Mouse (Mus musculus): ENCODE data around the gene Rps28. TPM values are rescaled to one million over a fixed set of nuclear protein-coding genes. Genes with fewer than 3 reads are reported as not detected.
"Not testable (repeated sequence)": the region's sequence is repeated elsewhere in the genome, so short reads cannot be mapped to it uniquely, and the experiment has no call there.

The Rps28 gene
- polyA plus RNA-seq (2016; fragmentation: Nextera tagmentation; extraction: Ambion mirVana): 689 and 715 TPM in 2 replicates

DNA sequence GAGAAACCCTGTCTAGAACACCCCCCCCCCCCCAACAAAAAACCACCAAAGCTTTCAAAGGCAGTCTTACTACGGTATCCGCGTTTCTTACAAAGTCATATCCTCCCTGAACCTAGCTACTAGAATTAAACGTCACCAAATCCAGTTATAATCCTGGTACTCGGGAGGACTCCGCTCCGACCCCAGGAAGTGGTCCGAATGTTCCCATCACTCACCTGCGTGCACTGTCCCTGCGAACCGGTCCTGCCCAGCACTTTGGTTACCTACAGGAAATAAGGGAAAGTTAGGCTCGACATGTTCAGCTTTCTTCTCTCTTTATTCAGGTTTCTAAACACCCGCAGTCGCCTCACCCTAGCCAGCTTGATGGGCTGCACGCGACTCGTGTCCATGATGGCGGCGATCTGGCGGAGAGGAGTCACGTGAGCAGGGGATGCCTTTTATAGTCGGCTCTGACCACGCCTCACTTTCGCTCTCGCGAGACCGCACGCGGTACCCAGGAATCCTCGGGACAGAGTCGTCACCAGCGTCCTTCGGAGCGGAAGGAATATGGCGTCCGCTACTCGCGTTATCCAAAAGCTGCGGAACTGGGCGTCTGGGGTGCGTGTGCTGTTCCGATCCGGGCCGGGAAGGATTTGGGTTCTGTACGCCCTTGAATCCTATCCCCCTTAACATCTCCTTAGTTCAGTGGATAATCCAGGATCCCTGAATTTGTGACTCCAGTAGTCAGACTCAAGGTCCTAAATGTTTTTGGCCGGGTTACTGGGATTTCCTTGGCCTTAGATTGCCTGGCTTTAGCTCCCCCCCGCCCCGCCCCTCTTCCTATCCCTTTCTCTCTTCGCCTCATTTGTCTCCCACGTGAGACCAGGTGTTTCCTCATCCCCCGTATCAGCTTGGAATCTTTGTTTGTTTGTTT is at the start of gene Rps28, which contains the start of gene Ndufa7:
Gene Rps28 (minus strand): TSS at position 479 of the 913 bp plus-strand sequence.
Gene Ndufa7 (plus strand): TSS at position 489 of the 913 bp plus-strand sequence.
- H3K9ac ChIP-seq: peak within 1 kb of the TSS; percentile 85
- no peaks in the 10 kb centered on the region for H3K27me3 ChIP-seq (replicated peaks)
- peak within 1 kb of the TSS; percentile 82 for H3K4me3 ChIP-seq
- H3K4me2 ChIP-seq: peak within 1 kb of the TSS; percentile 76
- H3K27ac ChIP-seq: peak within 1 kb of the TSS; percentile 79
- H3K36me3 ChIP-seq: peaks cover 62% of the 10 kb centered on the region
- peaks cover 49% of the 10 kb centered on the region for H3K4me1 ChIP-seq
- peak; percentile 88 for ATAC-seq
- WGBS (ENCODE audit: insufficient replicate concordance): under 1% methylated on average over 51 of the region's 51 CpGs
- no peaks in the 10 kb centered on the region for H3K9me3 ChIP-seq (replicated peaks)

DNA sequence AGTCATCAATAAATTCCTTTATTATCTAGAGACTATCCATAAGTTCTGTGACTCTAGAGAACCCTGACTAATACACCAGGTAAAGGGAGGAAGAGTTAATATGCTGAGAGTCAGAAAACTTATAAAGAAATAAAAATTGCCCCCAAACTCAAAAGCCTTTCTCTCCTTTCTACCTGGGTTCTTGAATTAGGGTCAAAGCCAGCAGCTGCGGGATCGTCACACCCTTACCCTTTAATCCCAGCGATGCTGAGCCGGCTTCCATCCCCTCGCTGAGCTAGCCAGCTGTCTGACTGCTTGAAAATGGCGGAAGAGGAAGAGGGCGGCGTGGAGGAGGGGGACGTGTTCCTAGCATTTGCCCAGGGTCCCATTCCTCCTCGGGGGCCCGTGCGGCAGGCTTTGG is 49.2 kb upstream of the Rps28 start, which contains the start of gene Gm7029:
Gene Gm7029 (plus strand): TSS at position 301 of the 400 bp plus-strand sequence.
- not testable (repeated sequence) for H3K27me3 ChIP-seq (replicated peaks); H3K9me3 ChIP-seq (replicated peaks); H3K4me2 ChIP-seq; ATAC-seq; H3K4me1 ChIP-seq; H3K27ac ChIP-seq; H3K9ac ChIP-seq; H3K4me3 ChIP-seq
- peaks cover 39% of the 10 kb centered on the region for H3K36me3 ChIP-seq
- WGBS (ENCODE audit: insufficient replicate concordance): 83% methylated on average over 6 of the region's 12 CpGs

DNA sequence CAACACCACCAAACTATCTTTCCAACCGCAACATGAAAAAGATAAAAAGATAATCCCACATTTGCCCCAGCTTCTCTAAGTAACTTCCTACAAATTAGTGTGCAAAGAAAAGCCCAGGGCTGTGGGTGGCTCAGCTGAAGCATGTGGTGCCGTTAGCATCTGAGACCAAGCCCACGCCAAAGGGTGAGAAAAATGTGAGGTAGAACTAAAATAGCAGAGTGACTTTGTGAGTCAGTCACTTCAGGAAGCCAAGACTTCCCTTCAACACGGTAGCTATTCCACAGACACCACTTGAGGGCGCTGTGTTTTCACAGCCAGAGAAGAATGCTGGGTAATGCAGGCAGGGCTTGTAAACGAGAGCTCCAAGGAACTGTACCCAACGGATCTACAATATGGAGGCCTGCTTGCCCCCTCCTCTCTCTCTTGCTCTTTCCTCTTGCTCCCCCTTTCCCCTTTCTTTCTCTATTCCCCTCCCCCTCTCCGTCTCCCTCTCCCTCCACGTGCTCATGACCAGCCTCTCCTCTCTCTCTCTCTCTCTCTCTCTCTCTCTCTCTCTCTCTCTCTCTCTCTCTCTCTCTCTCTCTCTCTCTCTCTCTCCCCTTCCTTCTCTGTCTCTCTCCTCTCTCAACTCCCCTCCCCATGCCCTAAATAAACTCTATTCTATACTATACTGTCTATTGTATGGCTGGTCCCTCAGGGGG is 41.1 kb upstream of the Rps28 start:
- no peaks in the 10 kb centered on the region for H3K27me3 ChIP-seq (replicated peaks)
- no peak overlapping the region for H3K27ac ChIP-seq
- H3K36me3 ChIP-seq: no peaks in the 10 kb centered on the region
- peak overlapping the region; percentile 47 for H3K4me2 ChIP-seq
- peak; percentile 40; the same call in 1 of the 2 replicates for ATAC-seq
- 13% methylated on average over 9 of the region's 9 CpGs for WGBS (ENCODE audit: insufficient replicate concordance)
- H3K4me1 ChIP-seq: peaks cover 9% of the 10 kb centered on the region
- no peaks in the 10 kb centered on the region for H3K9me3 ChIP-seq (replicated peaks)
- H3K9ac ChIP-seq: no peak overlapping the region
- 0 out of 2 replicates have a peak overlapping the region, but pooled peaks have one; percentile 2 for H3K4me3 ChIP-seq

DNA sequence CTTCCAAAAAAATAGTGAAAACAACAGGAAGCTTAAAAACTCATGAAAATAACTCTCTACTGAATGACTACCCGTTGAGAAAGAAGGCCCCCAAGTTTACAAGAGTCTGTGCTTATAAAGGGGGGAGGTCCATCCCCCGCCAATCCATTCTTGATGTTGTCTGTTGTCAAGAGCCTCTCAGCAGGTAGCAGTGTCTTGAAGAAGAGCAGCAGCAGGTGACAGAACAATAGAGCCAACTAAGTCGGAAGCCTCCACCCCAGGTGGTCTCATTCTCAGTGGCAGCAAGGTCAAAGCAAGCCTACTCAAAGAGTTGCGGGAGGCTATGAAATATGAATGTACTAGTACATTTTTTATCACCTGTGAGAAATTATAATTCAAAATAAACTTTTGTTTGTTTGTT is 33.5 kb upstream of the Rps28 start:
- no peaks in the 10 kb centered on the region for H3K4me1 ChIP-seq
- H3K36me3 ChIP-seq: no peaks in the 10 kb centered on the region
- no peak overlapping the region for H3K4me3 ChIP-seq
- no peak overlapping the region for H3K4me2 ChIP-seq
- no peak overlapping the region for H3K27ac ChIP-seq
- peaks cover 6% of the 10 kb centered on the region; the same call in 1 of the 2 replicates for H3K9me3 ChIP-seq (replicated peaks)
- ATAC-seq: no peak
- 73% methylated on average over 4 of the region's 4 CpGs for WGBS (ENCODE audit: insufficient replicate concordance)
- no peak overlapping the region for H3K9ac ChIP-seq
- no peaks in the 10 kb centered on the region for H3K27me3 ChIP-seq (replicated peaks)

DNA sequence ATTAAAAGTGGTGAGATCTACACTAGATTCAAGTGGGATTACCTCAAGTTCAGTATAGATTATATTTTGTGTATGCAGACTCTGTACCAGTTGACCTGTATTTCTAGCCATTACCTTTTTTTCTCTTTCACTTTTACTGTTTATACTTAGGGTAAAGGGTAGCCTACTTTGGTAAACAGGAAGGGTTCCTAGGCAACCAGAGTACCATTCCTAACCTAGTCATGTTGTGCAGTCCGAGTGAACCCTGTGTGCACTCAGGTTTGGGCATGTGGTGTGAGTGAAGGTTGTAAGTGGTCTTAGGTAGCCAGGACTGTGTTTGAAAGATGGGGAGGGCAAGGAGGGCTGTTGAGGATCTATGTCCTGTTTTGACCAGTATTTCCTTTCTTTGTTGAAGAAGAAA is 27.0 kb upstream of the Rps28 start:
- WGBS (ENCODE audit: insufficient replicate concordance): 33% methylated on average over 1 of the region's 1 CpGs
- no peak overlapping the region for H3K4me3 ChIP-seq
- peak; percentile 58 for ATAC-seq
- peaks cover 18% of the 10 kb centered on the region for H3K36me3 ChIP-seq
- H3K9ac ChIP-seq: no peak overlapping the region
- H3K4me1 ChIP-seq: 0 out of 2 replicates have a peak, but pooled peaks cover 2% of the 10 kb centered on the region
- no peaks in the 10 kb centered on the region for H3K9me3 ChIP-seq (replicated peaks)
- H3K27me3 ChIP-seq (replicated peaks): no peaks in the 10 kb centered on the region
- H3K27ac ChIP-seq: no peak overlapping the region
- H3K4me2 ChIP-seq: no peak overlapping the region

DNA sequence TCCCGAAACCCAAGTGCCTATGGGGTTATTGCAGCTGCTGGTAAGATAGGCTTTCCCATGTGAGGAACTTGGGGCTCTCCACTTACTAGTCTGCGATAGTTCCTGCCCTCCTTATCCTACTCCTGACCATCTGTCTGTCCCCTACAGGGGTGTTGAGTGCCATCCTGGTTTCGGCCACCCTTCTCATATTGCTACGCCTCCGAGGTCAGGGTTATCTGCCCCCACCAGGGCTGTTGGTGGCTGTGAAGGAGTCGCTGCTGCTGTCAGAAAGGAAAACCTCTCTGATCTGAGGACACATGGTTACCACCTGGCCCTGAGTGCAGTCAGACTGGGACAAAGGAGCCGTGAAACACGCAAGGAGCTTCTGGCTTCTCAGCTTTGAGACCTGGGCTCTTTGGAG is 23.8 kb upstream of the Rps28 start:
- H3K4me3 ChIP-seq: no peak overlapping the region
- no peak for ATAC-seq
- no peak overlapping the region for H3K4me2 ChIP-seq
- no peak overlapping the region for H3K27ac ChIP-seq
- peaks cover 18% of the 10 kb centered on the region for H3K36me3 ChIP-seq
- WGBS (ENCODE audit: insufficient replicate concordance): 60% methylated on average over 8 of the region's 8 CpGs
- no peak overlapping the region for H3K9ac ChIP-seq
- H3K27me3 ChIP-seq (replicated peaks): no peaks in the 10 kb centered on the region
- no peaks in the 10 kb centered on the region for H3K9me3 ChIP-seq (replicated peaks)
- H3K4me1 ChIP-seq: peaks cover 26% of the 10 kb centered on the region

DNA sequence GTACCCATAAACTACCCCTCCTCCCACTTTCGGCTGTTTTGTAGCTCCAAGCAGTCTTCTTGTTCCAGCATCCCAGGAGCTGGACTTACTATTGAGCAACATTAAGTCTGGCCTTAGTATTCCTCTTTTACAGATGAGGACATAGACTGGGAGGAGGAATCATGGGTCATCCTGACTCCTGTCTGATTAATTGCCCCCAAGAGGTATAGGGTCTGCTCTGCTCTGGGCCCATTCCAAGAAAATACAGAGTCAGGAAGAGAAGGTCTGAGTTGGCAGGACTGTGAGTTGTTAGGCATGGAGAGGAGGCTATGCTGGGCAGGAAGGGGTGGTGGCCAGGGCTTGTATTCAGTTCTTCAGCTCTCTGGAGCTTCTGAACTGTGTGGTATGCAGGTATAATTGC is 19.8 kb upstream of the Rps28 start:
- H3K4me3 ChIP-seq: no peak overlapping the region

DNA sequence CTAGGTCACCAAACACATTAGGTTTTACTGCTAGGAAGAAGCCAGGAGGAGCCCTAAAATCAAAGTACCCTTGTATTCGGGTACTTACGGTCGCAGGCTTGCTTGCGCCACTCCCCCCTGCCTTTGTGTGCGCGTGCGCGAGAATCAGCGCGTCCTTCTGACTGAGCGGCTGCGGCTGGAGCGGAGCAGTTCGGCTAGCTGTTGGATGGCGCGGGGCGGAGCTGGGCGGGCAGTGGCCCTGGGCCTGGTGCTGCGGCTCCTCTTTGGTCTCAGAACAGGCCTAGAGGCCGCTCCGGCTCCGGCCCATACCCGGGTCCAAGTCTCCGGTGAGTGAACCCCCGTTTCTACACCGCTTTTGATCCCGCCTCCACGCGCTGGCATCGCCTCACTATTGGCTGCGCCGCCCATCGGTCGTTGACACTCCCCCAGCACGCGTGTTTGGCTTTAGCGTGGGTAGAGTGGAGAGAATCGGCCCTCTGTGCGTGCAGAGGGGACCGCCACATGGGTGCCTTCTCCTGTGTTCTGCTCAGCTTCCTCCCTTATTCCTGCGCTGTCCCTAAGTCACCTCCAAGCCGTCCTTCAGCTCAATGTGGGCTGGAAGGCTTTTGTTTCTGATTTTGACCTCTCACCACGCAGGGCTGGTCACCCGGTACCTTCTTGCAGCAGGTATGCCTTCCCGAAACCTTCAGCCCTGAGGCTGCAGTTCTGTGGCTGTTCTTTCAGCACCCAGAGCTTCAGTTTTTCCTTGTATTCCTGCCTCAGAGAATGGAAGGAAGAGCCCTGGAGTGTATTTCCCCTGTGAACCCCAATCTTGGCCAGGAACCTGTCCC is 18.8 kb upstream of the Rps28 start, which contains the start of gene Cd320:
Gene Cd320 (plus strand): TSS at position 126 of the 830 bp plus-strand sequence.
- peak within 1 kb of the TSS; percentile 74 for H3K4me3 ChIP-seq
- H3K4me1 ChIP-seq: peaks cover 37% of the 10 kb centered on the region
- H3K27me3 ChIP-seq (replicated peaks): no peaks in the 10 kb centered on the region
- no peaks in the 10 kb centered on the region for H3K9me3 ChIP-seq (replicated peaks)
- H3K9ac ChIP-seq: peak within 1 kb of the TSS; percentile 72
- peak within 1 kb of the TSS; percentile 87 for H3K4me2 ChIP-seq
- H3K36me3 ChIP-seq: peaks cover 22% of the 10 kb centered on the region
- H3K27ac ChIP-seq: no peak within 1 kb of the TSS; the same call in 1 of the 2 replicates
- peak; percentile 88 for ATAC-seq
- WGBS (ENCODE audit: insufficient replicate concordance): under 1% methylated on average over 45 of the region's 45 CpGs

More for the DNA sequence above, 19.8 kb upstream of the Rps28 start:
- no peaks in the 10 kb centered on the region for H3K9me3 ChIP-seq (replicated peaks)
- H3K4me2 ChIP-seq: peak overlapping the region; percentile 87
- H3K4me1 ChIP-seq: peaks cover 37% of the 10 kb centered on the region
- H3K9ac ChIP-seq: no peak overlapping the region
- no peak for ATAC-seq
- H3K36me3 ChIP-seq: peaks cover 16% of the 10 kb centered on the region
- WGBS (ENCODE audit: insufficient replicate concordance): 65% methylated on average over 1 of the region's 1 CpGs
- H3K27ac ChIP-seq: no peak overlapping the region
- no peaks in the 10 kb centered on the region for H3K27me3 ChIP-seq (replicated peaks)

DNA sequence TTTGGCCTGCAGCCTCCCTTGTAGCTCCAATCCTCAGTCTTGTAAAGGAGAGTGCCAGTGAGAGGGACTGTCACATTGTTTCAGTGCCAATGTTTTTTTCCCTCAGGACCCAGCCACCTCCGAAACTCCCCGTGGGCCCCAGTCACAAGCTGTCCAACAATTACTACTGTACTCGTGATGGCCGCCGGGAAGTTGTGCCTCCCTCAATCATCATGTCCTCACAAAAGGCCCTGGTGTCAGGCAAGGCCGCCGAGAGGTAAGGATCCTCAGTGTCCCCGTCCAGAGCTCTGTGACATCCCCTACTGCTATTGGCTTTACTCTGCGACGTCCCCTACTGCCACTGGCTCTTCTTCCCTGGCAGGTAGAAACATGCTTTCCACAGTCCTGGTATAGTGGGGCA is 5.2 kb upstream of the Rps28 start:
- Histone ChIP-seq H3K9me3 (replicated peaks) (no peaks in the 10 kb centered on the region), H3K36me3 (peaks cover 71% of the 10 kb centered on the region), H3K27ac (0 out of 2 replicates have a peak overlapping the region, but pooled peaks have one; percentile 57), H3K27me3 (replicated peaks) (no peaks in the 10 kb centered on the region), H3K9ac (no peak overlapping the region), H3K4me1 (peaks cover 18% of the 10 kb centered on the region), H3K4me2 (no peak overlapping the region), H3K4me3 (no peak overlapping the region)
- WGBS (ENCODE audit: insufficient replicate concordance): 83% methylated on average over 10 of the region's 10 CpGs
- ATAC-seq: no peak

DNA sequence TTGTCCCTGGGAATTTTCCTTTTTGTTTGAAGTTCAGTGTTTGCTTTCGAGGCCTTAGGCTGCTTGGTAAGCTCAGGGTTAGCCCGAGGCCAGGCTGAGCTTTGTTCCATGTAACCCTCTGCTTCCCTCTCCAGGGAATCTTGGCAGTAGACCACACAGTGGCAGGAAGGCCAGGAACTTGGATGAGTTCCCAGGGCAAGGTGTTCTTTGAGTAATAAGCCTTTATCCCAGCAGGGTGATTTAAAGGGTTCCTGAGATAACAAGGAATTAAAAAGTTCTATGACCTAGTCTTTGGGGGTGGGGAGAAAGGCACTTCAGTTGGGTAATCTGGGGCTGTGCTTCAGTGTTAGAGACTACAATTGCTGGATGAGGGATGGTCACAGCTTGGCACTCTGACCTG is 4.5 kb upstream of the Rps28 start:
- Histone ChIP-seq H3K9ac (no peak overlapping the region), H3K4me3 (no peak overlapping the region), H3K27ac (peak overlapping the region; percentile 57; the same call in 1 of the 2 replicates), H3K9me3 (replicated peaks) (no peaks in the 10 kb centered on the region), H3K4me2 (no peak overlapping the region), H3K4me1 (peaks cover 18% of the 10 kb centered on the region), H3K27me3 (replicated peaks) (no peaks in the 10 kb centered on the region), H3K36me3 (peaks cover 64% of the 10 kb centered on the region)
- 68% methylated on average over 2 of the region's 2 CpGs for WGBS (ENCODE audit: insufficient replicate concordance)
- ATAC-seq: no peak

DNA sequence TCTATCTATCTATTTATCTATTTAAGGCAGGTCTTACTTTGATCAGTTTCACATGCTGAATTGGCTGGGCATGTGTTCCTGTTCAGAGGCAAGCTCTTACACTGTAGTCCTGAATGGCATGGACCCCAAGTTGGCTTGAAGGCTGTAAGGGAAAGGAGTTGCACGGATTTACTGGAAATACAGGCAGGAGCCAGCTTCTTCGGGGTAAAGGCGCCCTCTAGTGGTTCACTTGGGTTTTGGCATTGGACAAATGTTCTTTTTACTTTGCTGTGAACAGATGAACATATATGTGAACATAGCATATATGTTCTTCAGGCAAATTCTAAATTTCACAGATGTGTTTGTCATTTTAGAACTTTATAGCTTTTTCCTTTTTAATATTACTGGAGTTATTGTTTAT is 2.5 kb upstream of the Rps28 start:
- H3K9me3 ChIP-seq (replicated peaks): no peaks in the 10 kb centered on the region
- H3K36me3 ChIP-seq: peaks cover 62% of the 10 kb centered on the region
- no peak overlapping the region for H3K4me2 ChIP-seq
- H3K9ac ChIP-seq: no peak overlapping the region
- H3K4me3 ChIP-seq: no peak overlapping the region
- no peaks in the 10 kb centered on the region for H3K27me3 ChIP-seq (replicated peaks)
- H3K4me1 ChIP-seq: peaks cover 39% of the 10 kb centered on the region
- WGBS (ENCODE audit: insufficient replicate concordance): under 1% methylated on average over 3 of the region's 3 CpGs
- no peak for ATAC-seq
- no peak overlapping the region for H3K27ac ChIP-seq
